Mouse (Mus musculus) thymus, adult 2 months (tissue): ENCODE measurements around the gene Gm45716. TPM values are rescaled to one million over a fixed set of nuclear protein-coding genes. Genes with fewer than 3 reads are reported as not detected.

Experiments used
- DNase-seq: peaks from one replicate; pipeline ENCODE4 v3.0.0; 2021
- H3K27ac ChIP-seq: fragments of 200-500 bp; 2 replicates; pipeline ENCODE4 v1.5.1; 2012; ENCODE audit warnings: low read length, control low read depth; ENCODE audit not compliant: control insufficient read depth, insufficient read depth
- H3K27me3 ChIP-seq: fragments of 200-500 bp; 2 replicates; pipeline ENCODE4 v1.6.1; 2012; ENCODE audit warnings: mild to moderate bottlenecking, low read length, moderate library complexity, mixed read lengths; ENCODE audit not compliant: control insufficient read depth, insufficient read depth
- H3K36me3 ChIP-seq: fragments of 200-500 bp; 2 replicates; pipeline ENCODE4 v1.6.1; 2012; ENCODE audit warnings: mild to moderate bottlenecking, low read length, moderate library complexity; ENCODE audit not compliant: control insufficient read depth, insufficient read depth
- H3K4me1 ChIP-seq: fragments of 200-500 bp; replicated peaks from 2 replicates; pipeline ENCODE4 v1.6.1; 2012; ENCODE audit warnings: low read length; ENCODE audit not compliant: control insufficient read depth, insufficient read depth
- H3K4me3 ChIP-seq: fragments of 200-500 bp; 2 replicates; pipeline ENCODE4 v1.5.1; 2012; ENCODE audit warnings: mild to moderate bottlenecking, low read length, control low read depth, moderate library complexity; ENCODE audit not compliant: control insufficient read depth, insufficient read depth
- CTCF ChIP-seq: fragments of 200-500 bp; IDR thresholded peaks from 2 replicates; pipeline ENCODE4 v1.5.1; 2012; ENCODE audit warnings: mild to moderate bottlenecking, control low read depth, low read length, moderate library complexity, borderline replicate concordance; ENCODE audit not compliant: control insufficient read depth, poor library complexity, insufficient read depth; ENCODE audit errors: extremely low read depth
- POLR2A ChIP-seq: fragments of 200-500 bp; IDR thresholded peaks from 2 replicates; pipeline ENCODE4 v1.6.1; 2012; ENCODE audit warnings: mild to moderate bottlenecking, low read length, control low read depth, moderate library complexity; ENCODE audit not compliant: control insufficient read depth, poor library complexity, insufficient read depth; ENCODE audit errors: extremely low read depth
- WGBS: fragments of 180-500 bp; shearing (Covaris S2); methylation state at CpG from one replicate; pipeline ENCODE4 v1.1.7; 2018; 5-methylcytosine and 5-hydroxymethylcytosine counted together
- polyA plus RNA-seq: library from polyadenylated mRNA; depleted of rRNA; stranded (reverse); fragments of >200 nt; gene quantifications from 2 replicates; pipeline ENCODE4 v1.2.3, GENCODE M21; 2012

Gm45716 gene
- polyA plus RNA-seq, 1 experiment = 2.1 TPM

- no peaks in the 10 kb centered on the region for H3K4me1 ChIP-seq
- WGBS = 89% methylated on average over 10 of the region's 10 CpGs
- no peak overlapping the region for H3K27ac ChIP-seq
- H3K27me3 ChIP-seq = no peaks in the 10 kb centered on the region
- no peak overlapping the region for H3K4me3 ChIP-seq
- H3K36me3 ChIP-seq = no peaks in the 10 kb centered on the region
- TF ChIP-seq POLR2A = no peak
- TF ChIP-seq CTCF = no peak
- DNase-seq = no peak
Measured at GRCm38 (mm10) chr11:90168338-90169065, 19.0 kb upstream of the Gm45716 start.

- TF ChIP-seq POLR2A (no peak), CTCF (no peak)
- Histone ChIP-seq H3K4me1 (no peaks in the 10 kb centered on the region), H3K36me3 (no peaks in the 10 kb centered on the region), H3K27ac (no peak overlapping the region), H3K27me3 (no peaks in the 10 kb centered on the region), H3K4me3 (no peak overlapping the region)
- WGBS = 71% methylated on average over 20 of the region's 20 CpGs
- no peak for DNase-seq
Measured at GRCm38 (mm10) chr11:90169200-90170013, 18.1 kb upstream of the Gm45716 start.

- 6% methylated on average over 7 of the region's 7 CpGs for WGBS
- TF ChIP-seq CTCF (no peak), POLR2A (no peak)
- no peaks in the 10 kb centered on the region for H3K36me3 ChIP-seq
- H3K27me3 ChIP-seq = no peaks in the 10 kb centered on the region
- no peak overlapping the region for H3K4me3 ChIP-seq
- no peak for DNase-seq
- no peaks in the 10 kb centered on the region for H3K4me1 ChIP-seq
- H3K27ac ChIP-seq = no peak overlapping the region
Measured at GRCm38 (mm10) chr11:90170014-90170320, 17.5 kb upstream of the Gm45716 start.

- no peak for TF ChIP-seq POLR2A
- no peak for TF ChIP-seq CTCF
- H3K4me3 ChIP-seq = no peak overlapping the region
Measured at GRCm38 (mm10) chr11:90172331-90172730, 15.2 kb upstream of the Gm45716 start.

GRCm38 (mm10) chr11:90175634-90176300, 11.7 kb upstream of the Gm45716 start:
- TF ChIP-seq CTCF = no peak
- TF ChIP-seq POLR2A = no peak
- Histone ChIP-seq H3K27me3 (no peaks in the 10 kb centered on the region), H3K27ac (no peak overlapping the region), H3K4me1 (no peaks in the 10 kb centered on the region), H3K4me3 (no peak overlapping the region), H3K36me3 (no peaks in the 10 kb centered on the region)
- no peak for DNase-seq
- WGBS = 98% methylated on average over 14 of the region's 14 CpGs

More at GRCm38 (mm10) chr11:90172331-90172730, 15.2 kb upstream of the Gm45716 start:
- Histone ChIP-seq H3K36me3 (no peaks in the 10 kb centered on the region), H3K27ac (no peak overlapping the region), H3K27me3 (no peaks in the 10 kb centered on the region), H3K4me1 (no peaks in the 10 kb centered on the region)
- WGBS = 89% methylated on average over 6 of the region's 6 CpGs
- no peak for DNase-seq

GRCm38 (mm10) chr11:90177389-90177788, 10.1 kb upstream of the Gm45716 start:
- Histone ChIP-seq H3K27ac (no peak overlapping the region), H3K4me3 (no peak overlapping the region), H3K27me3 (no peaks in the 10 kb centered on the region), H3K36me3 (no peaks in the 10 kb centered on the region), H3K4me1 (no peaks in the 10 kb centered on the region)
- no peak for DNase-seq
- 90% methylated on average over 6 of the region's 6 CpGs for WGBS
- no peak for TF ChIP-seq POLR2A
- TF ChIP-seq CTCF = no peak
